Mouse (Mus musculus): ENCODE data around the gene Sh3d19.

The Sh3d19 gene

DNA sequence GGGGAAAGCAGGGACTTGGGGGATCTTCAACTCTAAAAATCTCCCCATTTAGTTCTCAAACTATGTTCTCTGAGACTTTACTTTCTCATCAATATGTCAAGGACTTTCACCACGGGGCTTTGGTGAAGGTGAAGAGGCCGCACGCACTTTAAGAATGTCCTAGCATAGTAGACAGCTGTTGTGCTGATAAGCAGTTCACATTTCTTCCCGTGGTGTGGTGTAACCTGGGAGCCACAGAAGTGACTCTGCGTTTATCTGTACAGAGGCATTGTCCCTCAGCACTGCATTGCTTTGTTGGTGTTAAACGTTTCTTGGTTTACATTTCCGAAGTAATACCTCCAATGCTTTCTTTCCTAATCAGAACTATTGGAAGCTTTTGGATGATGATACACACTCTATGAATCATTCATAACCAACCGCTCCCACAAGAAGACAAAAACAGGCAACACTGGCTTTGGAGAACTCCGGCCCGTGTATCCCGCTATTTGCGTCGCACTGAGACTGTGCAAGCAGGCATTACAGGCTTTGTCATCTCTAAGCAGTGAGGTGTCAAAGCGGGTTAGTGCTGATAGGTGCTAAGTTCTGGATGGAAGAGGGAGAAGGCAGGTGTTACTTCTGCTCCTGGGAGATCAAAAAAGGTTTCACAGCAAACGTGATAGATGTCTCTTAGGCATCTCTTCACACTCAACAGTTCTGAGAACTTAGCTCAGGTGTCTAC lies 57.9 kb downstream of the Sh3d19 start:
- ATAC-seq (ENCODE audit: low TSS enrichment): no peak

DNA sequence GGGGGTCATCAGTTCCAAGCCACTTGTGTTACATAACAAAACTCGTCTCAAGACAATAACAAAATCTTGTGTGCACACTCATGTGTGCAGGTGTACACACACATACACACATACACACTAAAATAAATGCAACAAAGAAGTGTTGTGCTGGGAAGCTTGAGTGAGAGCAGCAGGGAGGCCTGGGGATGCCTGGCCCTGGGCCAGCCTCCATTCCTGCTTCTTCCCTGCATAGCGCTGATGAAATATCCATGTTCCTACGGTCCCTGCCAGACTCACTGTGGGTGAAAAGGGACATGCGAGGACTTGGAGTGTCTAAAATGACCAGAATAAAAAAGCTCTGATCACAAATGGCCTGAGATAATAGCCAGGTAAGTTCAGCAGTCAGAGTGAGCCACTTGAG lies 59.7 kb downstream of the Sh3d19 start:
- no peak for ATAC-seq (ENCODE audit: low TSS enrichment)

DNA sequence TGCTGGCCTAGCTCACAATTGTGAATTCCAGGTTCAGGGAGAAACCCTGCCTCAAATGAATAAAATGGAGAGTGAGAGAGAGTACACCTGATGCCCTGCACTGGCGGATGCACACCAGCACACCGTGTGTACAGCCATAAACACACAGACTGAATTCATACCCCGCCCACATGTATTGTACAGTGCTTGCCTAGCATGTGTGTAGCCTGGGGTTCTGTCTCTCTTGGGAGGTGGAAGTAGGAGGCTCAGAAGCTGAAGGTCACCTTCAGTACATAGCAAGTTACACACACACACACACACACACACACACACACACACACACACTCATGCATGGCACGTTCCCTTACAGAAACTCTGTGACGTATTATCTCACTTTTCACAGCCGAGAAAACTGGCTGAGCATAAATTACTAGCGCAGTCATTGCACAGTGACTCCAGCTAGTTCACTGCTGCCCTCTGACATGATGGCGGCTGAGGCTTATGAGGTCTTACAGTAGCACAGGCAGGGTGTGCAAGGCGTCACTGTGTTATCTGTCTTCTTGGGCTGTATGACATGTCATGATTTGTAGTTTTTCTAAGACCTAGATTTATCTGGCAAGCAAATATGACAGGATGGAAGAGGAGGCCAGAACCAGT lies 62.7 kb downstream of the Sh3d19 start:
- ATAC-seq (ENCODE audit: low TSS enrichment): no peak

DNA sequence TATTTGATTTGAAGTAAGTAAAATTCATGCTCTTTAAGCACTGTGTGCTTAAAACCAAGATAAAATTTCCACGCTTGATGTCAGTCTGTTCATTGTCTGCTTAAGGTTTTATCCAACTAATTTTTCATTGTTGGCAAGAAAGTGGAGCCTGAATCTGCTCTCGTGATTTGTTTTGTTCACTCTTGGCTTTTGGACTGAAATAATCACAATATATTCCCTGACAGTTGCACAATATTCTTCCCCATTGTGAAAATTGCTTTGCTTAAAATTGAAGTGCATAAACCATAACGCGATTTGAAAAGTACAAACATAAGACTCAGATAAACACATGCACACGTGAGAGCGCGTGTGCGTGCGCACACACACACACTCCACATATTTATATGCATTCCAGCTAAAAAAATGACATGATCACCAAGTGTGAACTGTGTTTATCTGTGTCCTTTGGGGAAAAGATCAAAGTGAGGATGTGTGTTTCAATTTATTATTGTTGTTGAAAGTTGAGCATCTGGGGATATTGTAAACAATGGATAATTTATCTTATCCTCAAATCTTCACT lies 67.1 kb downstream of the Sh3d19 start:
- ATAC-seq (ENCODE audit: low TSS enrichment): no peak

DNA sequence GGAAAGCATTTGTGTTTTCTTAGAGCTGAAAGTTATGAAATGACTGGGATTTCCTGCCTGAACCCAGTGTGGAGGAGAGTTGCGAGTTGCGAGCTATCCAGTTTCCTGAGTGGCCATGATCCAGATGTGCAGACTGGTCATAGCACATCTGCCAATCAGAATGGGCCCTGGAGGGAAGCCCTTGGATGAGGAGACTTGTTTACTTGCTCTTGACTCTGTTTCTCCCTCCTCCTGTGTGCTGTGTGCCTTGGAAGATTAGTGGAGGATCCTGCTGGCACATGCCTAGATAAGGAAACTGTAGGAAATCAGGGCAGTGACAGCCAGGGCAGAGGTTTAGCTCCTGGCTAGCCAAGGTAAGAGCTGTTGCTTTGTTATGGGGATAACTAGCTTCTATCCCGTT lies 67.7 kb downstream of the Sh3d19 start:
- peak; percentile 25; the same call in 1 of the 2 replicates for ATAC-seq (ENCODE audit: low TSS enrichment)

DNA sequence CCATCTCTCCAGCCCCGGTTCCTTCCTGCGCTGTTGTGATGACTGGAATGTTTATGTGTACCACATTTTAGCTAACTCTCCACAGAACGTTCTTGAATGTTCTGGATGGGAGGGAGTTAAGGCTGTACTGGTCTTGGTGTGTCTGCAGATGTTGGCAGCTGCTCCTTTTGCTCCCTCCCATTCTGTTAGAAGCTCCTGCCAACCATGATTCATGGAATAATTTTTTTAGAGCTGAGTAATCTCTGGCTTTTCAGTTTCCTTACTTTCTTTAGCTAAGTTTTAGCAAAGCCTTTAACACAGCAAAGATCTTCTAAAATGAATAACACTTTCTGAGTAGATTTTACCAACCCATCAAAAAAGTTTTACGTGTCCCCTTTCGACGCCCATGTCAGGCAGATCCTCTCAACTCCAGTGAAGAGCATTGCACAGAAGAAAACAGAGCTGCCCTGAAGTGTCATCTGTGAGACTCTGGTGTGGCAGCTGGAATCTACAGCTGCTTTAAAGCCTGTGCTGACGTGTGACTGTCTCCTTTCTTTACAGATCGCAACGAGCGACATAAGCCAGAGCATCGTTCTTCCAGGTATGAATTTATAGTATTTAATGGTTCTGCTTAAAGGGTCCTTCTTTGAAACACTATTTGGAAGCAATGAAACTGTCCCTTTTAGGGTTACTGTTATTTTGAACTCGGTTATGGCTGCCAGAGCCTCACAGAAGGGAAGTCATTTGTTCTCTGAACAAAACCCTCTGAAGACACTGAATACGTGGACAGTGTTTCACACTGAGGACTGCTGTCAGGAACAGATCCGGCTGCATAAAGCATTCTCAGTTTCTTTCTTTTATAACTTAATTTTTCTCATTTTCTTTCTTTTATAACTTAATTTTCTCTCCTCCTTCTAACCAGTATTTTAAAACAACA lies 69.6 kb downstream of the Sh3d19 start:
- peak; percentile 71 for ATAC-seq (ENCODE audit: low TSS enrichment)

DNA sequence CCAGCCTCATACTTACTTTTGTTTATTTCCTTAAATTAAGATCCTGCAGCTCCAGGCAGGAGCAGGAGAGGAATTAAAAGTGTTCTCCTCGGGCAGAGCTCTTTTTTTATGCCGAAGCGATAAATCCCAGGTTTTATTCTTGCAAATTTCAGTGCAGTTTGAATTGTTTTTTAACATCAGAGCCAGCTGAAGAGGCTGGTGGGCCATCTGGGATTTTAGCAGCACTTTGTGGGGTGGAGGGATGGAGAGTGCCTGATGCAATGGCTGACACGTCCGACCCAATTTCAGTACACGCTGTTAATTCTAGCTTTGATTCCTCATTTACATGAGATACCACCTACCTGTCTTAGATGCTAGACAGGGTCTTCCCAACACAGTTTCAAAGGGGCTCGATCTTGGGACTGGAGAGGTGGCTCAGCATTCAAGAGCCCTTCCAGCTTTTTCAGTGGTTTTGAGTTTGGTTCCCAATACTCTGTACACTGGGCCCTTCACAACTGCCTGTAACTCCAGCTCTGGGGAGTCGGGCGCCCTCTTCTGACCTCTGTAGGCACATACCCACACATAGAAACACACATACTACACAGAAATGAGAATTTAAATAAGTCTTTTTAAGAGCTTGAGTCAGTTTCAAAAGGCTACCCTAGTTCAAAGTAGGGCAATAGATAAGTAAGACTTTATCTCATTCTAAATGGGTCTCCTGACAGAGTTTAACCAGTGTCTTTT lies 76.9 kb downstream of the Sh3d19 start:
- peak; percentile 47 for ATAC-seq (ENCODE audit: low TSS enrichment)

DNA sequence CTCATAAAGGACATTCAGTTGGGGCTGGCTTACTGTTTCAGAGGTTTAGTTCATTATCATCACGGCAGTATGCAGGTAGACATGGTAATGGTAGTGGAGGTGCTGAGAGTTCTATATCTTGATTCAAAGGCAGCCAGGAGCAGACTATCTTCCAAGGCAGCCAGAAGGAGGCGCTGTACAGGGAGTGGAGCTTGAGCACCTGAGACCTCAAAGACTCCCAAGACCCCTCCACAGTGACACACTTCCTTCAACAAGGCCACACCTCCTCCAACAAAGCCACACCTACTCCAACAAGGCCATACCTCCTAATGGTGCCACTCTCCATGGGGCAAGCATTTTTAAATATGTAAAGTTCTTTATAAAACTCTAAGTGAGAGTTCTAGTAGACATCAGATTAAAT lies 78.1 kb downstream of the Sh3d19 start:
- ATAC-seq (ENCODE audit: low TSS enrichment): no peak

DNA sequence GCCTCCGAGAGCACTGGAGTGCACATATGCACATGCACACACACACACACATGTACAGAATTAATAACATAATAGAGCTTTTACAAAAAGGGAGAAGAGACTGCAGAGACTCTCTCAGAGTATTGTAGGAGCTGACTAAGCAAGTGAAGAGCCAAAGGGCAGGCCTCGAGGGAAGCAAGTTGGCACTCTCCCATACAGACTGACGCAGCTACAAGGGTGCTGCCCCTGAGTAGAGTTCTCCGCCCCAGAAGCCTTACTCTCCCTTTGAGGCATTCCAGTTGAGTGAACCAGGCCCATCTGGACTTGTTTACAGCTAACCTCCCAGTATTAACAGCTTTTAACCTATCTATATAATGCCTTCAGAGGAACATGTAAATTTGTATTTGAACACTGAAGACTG lies 85.8 kb downstream of the Sh3d19 start:
- no peak for ATAC-seq (ENCODE audit: low TSS enrichment)

DNA sequence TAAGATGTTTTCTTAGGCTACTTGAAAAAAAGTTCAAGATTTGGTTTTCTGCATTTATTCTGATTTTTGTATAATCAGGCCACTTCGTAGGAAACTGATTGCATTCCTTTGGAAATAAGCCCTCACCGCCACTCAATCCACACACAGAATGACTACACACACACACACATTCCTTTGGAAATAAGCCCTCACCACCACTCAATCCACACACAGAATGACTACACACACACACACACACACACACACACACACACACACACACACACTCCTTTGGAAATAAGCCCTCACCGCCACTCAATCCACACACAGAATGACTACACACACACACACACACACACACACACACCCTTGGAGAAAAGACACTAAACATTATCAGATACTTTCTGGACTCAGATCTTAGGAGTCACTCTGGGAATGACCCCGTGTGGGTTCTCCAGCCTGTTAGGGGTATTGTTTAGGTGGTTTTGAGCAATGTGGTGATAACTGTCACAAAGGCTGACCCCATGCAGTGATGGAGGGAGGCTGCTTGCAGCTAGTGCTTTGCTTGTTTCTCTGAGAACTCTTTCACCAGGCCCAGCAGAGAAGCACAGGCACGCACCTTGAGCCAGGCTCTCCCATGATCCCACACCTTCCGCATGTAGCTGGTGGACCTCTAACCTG lies 86.7 kb downstream of the Sh3d19 start:
- no peak for ATAC-seq (ENCODE audit: low TSS enrichment)

DNA sequence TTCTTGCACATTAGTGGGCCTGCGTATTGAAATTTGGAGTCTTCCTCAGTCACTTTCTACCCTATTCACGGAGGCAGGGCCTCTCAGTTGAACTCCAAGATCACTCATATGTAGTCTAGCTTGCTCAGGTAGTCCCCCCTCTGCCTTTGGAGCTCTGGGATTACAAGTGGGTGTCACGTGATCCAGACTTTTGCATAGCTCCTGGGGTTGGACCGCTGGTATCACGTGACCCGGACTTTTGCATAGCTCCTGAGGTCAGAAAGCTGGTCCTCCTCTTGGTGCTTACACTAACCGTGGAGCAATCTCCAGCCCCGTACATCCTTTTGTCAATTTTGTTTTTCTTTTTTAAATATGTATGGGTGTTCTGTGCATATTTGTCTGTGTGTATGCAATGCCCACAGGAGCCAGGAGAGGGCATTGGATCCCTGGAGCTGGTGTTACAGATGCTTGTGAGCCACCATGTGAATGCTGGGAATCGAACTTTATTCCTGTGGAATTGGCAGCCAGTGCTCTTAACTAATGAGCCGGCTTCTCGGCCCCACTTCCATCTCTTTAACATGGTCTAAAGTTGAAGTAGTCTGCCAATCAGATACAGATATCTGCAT lies 98.8 kb downstream of the Sh3d19 start:
- ATAC-seq (ENCODE audit: low TSS enrichment): no peak

DNA sequence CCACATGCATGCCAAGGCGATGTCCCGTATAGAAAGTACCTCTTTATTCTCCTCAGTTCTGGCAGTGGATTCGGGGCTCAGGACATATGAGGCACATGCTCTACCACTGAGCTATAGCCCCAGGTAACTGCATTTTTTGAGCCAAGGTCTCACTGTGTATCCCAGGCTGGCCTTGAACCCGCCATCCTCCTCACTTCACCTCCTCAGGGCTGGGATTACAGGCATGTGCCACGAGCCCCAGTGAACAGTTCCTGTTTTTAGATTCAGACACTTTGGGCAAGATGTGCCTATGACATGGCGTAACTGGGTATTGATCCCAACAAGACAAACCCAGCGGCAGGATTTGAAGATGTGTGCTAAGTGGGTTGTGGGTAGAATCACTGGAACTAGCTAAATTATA lies 99.9 kb downstream of the Sh3d19 start:
- ATAC-seq (ENCODE audit: low TSS enrichment): no peak

DNA sequence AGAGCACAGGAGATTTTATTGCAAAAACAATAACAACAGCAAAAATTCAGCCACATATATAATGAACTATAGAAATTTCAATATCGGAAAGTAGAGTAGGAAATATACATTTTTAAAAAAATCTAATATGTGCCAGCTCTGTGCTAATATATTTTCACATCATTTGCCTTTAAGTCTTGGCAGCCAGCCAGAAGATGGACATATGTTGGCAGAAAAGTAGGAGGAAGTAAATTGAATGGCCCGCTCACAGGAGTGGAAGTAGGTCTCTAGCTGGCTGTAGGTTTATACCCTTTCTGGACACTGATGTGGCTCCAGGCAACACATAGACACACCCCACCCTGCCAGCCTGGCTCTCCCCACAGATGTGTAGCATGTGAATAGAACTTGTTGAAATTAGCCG lies 101.2 kb downstream of the Sh3d19 start:
- no peak for ATAC-seq (ENCODE audit: low TSS enrichment)

DNA sequence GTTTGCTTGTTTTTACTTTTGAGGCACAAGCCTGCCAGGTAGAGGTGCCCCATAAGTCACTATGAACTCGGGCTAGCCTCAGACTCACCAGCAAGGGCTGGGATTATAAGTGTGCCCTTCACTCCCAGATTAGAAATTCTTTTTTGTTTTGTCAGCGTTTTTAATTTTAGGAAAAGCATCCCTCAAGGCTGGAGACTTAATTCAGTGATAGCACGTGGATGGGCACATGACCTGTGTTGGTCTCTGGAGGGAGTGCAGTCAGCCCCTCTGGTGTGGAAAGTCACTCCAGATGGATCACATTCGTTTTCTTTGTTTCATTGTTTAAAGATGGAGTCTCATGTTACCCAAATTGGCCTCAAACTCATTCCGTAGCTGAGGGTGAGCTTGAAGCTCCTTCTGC lies 102.0 kb downstream of the Sh3d19 start:
- ATAC-seq (ENCODE audit: low TSS enrichment): no peak

DNA sequence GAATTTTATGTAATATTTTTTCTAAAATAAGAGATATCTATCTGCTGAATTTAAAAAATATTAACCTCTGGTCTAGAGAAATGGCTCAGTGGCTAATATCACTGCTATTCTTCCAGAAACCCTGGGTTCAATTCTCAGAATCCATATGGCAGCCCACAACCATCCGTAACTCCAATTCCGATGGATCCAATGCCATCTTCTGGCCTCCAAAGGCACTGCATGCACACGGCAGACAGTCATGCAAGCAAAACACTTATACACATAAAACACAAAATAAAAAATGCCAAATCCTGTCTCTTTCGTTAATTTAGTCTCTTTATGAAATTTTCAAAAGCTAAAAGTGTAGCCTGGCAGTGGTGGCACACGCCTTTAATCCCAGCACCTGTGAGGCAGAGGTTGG lies 104.7 kb downstream of the Sh3d19 start:
- no peak for ATAC-seq (ENCODE audit: low TSS enrichment)

DNA sequence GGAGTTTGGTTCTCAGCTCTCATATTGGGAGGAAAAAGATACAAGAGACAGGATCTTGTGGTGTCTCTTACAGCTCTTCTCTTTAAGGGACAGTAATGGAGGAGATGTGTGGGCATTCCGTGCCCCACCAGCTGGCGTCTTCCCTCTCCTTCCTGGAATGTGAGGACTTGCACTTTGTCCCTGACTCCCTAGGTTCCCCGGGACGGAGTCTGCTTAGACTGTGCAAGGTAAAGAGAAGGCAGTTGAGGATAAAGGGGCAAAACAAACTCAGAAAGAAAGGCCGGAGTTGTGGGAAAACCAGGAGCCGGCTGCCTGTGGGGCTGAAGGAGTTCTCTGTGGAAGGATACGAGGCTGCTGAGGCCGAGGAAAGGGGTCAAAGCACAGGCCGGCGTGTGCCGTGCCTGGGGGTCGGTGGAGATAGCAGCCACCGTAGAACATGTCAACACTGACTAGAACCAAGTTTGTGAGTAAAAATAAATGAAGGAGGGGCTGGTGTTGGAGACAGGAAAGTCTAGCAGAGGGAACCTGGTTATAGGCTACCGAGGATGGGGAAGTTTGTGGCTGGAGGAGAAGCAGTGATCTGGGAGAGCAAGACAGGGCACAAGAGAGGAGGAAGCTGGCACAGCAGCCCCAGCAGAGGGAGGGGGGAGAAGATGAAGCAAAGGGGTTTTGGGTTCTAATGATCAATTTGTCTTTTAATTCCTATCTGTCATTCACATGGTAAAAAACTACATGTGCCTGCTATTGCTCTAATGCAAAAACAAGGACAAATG lies 105.8 kb downstream of the Sh3d19 start:
- ATAC-seq (ENCODE audit: low TSS enrichment): no peak

DNA sequence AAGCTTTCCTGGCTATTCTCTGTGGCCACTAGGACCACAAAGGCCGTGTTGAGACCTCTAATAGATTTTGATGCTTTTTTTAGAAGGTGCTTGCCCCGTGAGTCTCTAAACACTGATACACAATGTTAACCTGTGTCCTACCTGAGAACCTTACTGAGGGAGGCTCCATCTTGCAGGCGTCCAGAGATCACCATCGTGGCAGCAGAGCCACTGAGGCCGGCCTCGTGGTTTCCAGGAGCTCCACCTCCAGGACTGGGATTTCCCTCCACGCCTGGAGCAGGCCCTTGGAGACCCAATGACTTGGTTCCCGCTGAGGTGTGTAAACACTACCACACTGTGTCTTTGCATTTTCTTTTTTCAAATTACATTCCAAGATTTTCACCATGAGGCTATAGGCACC lies 112.1 kb downstream of the Sh3d19 start:
- ATAC-seq (ENCODE audit: low TSS enrichment): no peak

DNA sequence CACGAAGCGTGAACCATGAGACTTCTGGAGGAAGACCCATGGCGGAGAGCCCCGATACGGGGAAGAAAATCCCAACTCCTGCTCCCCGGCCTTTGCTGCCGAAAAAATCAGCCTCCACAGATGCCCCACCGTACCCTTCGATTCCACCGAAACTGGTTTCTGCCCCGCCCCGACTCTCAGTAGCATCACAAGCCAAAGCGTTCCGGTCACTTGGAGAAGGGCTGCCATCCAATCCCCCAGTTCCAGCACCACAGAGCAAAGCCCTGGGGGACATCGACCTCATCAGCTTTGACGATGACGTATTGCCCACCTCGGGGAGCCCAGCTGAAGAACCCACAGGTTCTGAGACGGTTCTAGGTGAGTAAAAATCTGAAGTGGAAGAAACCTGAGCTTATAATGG lies 114.1 kb downstream of the Sh3d19 start:
- ATAC-seq (ENCODE audit: low TSS enrichment): no peak

DNA sequence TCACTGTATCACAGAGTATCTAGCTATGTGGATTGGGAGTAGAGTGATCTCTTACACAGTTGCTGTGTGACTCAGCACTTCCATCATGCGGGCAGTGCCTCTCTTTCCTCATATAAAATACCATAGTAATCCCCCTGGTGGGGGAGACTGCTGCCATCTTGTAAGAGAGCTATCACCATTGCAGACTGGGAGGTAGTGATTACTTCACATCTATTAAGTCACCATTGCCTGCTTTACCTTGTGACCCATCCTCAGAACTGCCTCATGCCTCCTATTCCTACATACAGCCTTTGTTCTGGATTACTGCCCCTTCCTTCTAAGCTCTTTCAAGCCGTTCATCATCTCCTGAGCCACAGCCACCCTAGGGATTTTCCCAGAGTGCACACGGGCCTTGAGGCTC lies 117.0 kb downstream of the Sh3d19 start:
- no peak for ATAC-seq (ENCODE audit: low TSS enrichment)

DNA sequence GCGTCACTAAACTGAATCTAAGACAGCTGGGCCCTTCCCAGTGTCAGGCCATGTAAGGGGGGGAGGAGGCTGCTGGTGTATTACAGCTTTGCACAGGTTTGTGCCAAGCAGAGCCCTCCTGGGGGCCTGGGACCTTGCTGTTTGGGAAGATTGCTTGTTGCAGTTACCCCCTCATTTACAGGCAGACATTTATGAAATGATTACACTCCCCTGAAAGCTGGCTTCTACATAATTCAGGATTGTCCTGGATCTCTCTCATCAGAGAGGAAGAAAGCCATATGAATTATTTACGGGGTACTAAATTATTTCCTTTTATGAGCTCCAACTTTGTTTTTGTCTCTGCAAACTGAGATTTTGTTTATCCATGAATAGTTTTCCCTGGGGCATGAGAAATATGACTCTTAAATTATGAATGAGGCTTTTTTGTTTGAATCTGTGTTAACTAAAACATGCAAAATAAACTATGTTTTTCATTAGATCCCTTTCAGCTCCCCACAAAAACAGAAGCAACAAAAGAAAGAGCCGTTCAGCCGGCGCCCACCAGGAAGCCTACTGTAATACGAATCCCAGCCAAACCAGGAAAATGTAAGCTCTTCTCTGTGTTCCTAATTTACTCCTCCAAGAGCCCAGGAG lies 122.4 kb downstream of the Sh3d19 start:
- no peak for ATAC-seq (ENCODE audit: low TSS enrichment)

Data from frontal cortex, adult (tissue).